Mouse (Mus musculus): ENCODE data around the gene Ddc. TPM values are rescaled to one million over a fixed set of nuclear protein-coding genes. Genes with fewer than 3 reads are reported as not detected.
A peak's percentile ranks its signal among the peaks of the same experiment; 100 is the strongest.

Gene Ddc
- total RNA-seq (2021), result 1 to 10 TPM; 2.1 to 2.4 TPM

DNA sequence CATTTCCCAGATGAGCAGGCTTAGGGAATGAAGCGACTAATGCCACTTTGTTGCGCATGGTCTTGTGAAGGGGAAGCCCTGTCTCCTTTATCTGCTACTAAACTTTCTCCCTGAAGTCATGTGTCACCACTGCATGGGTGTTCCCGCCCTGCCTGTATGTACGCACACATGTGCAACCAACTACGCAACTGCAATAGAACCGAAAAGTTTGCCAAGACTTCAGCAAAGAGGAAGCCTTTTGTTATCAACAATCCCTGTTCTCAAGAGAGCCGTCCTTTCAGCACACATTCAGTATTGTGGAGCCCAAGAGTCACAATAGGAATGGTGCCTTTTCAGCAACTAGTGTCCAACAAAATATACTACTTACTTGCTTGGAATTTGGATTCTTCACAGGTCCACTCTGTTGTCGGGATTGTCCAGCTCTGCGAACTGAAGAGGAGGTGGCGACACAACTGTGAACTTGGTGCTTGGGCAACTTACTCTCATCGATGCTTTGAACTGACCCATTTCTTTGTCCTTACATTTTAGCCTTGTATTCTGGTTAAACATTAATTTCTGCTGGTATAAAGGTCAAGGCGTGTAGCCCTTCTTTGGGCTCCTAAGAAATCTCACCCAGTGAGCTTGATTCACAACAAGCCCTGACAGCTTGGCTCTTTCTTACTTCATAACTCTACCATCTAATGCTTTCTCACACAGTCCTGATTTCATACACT lies at the start of gene Ddc:
Ddc (minus strand) TSS at position 500 of the 713 bp plus-strand sequence.
- no peak for DNase-seq
- intact Hi-C loops (cut with DNase I), result no loop called here

DNA sequence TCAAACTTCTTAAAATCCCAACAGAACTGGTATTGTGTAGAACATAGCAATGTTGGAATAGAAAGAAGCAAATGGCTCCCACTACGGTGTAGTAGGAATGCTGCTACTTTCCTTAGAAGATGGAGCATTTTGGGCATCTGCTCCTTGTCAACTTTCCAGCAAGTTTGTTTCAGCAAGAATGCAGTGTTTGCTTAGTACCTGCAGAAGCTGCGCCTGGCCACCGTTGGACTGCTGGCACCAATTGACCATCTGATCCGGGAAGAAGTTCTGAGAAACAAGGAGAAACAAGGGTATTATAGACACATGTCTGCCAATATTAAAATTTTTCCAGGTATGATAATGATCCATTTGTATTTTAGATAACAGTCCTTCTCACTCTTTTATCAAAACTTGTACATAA lies 47.8 kb upstream of the Ddc start:
- intact Hi-C loops (cut with DNase I), result no loop called here
- DNase-seq, result no peak

DNA sequence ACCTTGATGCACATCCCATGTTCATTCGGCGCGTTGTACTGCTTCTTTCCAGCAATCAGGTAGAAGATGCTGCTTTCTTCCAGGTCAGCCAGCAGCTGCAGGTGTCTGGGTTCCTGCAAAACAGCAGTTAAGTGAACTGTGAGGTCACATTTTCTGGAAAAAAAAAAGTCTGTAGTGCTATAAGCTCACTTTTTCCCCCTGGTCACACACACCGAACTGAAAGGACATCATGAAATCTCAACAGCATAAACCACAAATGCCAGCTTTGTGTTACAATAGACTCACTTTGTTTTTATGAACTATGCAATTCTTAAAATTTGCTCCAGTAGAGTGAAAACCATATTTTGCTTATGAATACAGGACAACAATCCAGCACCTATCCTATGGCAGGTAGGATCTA lies 46.9 kb upstream of the Ddc start:
- intact Hi-C loops (cut with DNase I), result no loop called here
- no peak for DNase-seq

DNA sequence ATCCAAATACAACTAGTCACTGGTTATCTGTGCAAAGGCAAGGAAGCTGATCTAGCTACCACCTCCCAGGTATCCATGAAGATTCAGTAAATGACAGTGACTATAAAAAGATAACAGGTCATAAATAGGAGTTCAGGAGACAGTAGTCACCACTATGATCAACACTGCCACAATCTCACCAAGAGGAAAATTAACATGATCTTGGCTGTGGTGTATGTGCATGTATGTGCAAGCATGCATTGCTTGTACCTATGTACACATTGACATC lies 46.1 kb upstream of the Ddc start:
- DNase-seq, result no peak
- intact Hi-C loops (cut with DNase I), result no loop called here

DNA sequence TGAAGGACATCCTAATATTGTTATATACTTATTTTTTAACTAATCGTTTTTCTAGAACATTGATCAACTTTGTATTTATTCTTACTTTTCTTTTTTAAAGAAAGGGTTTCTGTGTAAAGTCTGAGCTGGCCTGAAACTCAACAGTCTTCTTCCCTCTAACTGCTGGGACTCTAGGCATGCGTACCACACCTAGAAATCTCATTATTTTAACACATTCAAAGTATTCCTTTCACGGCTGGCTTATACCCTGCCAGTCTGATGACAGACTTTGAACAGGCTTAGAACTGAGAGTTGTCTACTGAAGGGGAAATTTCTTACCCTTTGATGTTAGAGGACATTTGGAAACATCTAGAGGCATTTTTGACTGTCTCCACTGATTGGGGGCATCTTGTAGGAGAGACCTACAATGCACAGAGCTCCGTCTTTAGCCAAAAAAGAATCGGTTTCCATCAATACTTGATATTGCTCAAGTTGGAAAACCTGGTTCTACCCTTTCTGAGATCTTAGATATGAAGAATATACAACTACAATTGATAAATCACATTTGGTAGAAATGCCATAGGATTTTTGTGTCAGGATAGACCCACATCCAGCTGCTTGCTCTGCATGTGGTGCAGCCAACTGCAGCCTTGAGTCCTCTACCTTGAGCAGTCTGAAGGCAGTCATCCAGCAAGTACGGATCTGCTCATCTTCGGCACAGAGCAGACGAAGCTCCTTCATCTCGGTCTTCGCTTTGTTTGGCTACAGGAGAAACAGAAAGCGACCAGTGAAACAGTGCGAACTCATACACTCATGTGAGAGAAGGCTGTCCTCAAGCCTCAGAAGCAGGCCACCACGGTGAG lies 45.5 kb upstream of the Ddc start:
- intact Hi-C loops (cut with DNase I), result no loop called here
- DNase-seq, result no peak

DNA sequence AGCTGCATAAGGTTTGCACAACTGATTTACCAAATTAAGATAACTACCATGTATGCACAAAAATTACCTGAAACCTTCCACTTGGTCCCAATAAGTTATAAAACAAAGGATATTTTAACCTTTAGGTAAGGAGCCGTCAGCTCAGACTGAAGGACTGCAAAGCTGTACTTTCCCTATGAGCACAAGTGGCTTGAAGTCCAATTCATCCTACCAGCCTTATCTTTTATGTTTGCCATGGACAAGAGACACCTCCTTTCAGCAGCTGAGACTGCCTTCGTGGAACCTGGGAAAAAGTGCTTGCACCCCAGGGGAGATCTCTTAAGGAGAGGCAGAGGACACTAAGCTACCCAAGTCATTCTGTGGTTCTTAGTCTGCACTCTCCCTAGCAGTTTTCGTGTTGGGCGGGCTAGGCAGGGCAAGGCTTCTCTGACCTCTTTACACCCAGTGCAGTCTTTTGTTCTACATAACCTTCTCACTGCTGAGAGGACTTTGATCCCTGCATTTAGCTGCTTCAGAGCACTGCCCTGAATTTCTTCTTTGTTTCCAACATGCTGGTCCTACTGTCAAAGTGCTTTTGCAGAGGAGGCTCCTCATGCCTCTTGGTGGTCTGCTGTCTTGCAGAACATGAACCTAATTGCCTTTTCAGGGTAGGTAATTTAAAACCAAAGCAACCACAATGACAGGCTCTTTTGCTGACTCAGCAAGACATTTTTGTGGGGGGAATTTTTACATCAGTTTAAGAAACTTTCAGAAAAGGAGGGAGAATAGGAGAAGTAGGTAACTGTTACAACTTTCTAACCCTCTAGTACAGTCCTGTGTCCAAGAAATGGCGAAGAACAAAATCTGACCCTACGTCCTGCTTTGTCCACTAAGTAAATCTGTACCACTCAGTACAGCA lies 44.6 kb upstream of the Ddc start:
- no peak for DNase-seq
- intact Hi-C loops (cut with DNase I), result no loop called here

DNA sequence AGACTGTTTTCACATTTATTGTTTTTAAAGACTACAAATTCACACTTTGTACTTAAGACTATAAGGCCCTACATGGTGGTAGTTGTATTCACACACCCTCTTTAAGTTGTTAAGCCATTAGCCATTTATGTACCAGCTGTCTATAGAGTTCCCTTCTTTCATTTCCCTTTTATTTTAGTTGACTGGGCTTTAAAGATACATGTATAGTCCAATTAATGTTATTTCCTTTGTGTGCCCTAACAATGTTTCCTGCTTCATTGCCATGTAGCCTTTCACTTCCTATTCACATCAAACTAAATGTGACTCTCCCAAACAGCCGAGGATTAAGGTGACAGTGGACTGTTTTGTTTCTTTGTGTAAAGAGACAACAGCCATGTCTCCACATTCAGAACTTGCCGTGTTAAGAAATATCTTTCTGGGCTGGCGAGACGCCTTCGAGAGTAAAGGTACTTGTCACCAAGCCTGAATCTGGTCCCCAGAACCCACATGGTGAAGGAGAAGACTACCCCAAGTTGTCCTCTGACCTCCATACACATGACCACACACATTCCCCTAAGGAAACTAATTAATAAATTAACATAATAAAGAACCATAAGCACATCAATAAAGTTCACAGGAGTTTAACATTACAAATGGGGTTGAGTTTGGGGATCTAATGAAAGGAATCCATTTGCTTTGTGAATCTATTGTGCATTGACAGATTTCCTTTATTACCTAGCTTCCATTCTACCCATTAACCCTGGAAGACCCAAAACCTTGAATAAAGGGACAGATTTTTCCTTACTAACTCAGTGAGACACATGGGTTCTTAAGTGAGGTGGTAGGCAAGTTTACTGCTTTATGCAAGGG lies 43.1 kb upstream of the Ddc start:
- no peak for DNase-seq
- intact Hi-C loops (cut with DNase I), result no loop called here

DNA sequence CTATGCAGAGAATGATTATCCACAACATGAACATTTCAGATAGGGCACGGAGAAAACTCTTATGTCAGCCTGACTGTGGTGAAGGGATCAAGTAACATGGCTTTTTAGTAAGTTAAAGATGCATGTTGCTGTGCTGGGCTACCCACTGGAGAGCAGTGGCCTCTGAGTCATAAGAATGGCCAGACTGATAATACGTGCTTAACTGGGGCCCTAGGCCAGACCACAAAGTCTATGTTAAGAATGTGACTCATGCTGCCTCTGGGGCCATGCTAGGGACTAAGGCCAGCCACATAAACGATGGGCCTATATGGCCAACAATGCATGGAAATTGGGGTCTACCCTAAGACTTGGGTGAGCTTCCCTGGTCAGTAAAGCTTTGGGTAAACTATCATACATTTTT lies 41.7 kb upstream of the Ddc start:
- intact Hi-C loops (cut with DNase I), result loop anchor here (1.0 kb wide), 1 partner anchor 23 kb away; no protein-coding TSS in a partner anchor
- DNase-seq, result peak in 1 of 2 experiments; percentile 37

DNA sequence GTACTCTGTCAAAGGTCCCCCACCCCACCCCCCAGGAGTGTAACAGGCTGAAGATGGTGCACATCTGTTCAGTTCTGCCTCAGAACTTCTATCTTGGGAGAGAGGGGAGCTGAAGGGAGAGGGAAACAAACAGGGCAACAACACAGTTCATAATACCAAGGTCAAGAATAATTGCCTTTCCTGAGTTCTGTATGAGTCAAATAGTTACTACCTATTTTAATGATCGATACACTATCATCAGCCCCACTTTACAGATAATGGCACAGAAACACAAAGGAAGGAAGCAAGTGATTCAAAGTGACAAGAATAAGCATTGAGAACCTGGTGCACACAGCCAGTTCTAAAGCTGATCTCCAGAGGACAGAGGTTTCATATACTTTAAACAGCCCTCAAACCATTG lies 40.6 kb upstream of the Ddc start:
- no peak for DNase-seq
- intact Hi-C loops (cut with DNase I), result no loop called here

DNA sequence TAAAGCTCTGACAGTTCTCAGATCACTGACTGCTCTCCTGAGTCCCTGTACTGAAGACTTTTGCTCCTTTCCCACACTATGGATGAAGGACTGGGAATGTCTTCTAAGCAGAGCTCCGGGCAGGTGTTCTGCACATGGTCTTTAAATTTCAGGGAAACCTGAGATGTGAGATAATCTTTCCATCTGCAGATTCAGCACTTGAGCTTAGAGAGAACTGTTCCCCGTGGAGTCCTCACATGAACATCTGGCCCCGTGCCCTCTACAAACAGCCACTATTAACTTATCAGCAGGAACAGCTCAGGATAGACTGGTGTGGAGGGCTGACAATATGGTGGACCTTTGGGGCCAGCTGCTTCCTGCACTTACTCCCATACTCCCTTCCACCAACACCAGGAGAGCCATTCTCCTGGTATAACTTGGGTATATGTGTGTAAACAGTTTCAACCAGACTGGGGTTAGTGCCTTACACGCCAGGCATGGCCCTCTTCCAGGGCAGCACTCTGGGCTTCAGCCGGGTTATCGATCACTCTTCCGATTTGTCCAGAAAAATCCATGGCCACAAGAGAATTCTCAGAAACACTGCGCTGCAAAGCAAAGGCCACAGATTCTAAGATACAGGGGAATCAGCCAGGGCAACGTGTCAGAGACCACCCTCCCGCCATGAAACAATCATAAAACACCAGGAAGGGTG lies 39.5 kb upstream of the Ddc start:
- intact Hi-C loops (cut with DNase I), result no loop called here
- no peak for DNase-seq

DNA sequence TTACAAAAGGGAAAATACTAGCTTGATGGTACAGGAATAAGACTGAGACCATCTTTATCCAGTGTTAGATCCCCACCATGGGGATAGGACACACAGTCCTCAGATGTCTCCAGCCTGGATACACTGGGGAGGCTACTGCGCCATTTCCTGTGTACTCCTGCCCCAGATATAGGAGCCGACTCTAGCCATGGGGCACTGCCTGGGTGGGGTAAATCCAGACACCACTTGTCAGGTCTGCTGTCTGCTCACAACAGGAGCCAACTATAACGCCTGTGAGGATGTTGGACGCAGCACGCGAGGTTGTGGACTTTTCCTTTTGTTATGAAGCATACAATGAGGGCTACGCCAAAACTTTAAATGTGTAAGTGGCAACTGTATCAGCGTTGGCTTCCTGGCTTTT lies 36.9 kb upstream of the Ddc start:
- intact Hi-C loops (cut with DNase I), result no loop called here
- no peak for DNase-seq

DNA sequence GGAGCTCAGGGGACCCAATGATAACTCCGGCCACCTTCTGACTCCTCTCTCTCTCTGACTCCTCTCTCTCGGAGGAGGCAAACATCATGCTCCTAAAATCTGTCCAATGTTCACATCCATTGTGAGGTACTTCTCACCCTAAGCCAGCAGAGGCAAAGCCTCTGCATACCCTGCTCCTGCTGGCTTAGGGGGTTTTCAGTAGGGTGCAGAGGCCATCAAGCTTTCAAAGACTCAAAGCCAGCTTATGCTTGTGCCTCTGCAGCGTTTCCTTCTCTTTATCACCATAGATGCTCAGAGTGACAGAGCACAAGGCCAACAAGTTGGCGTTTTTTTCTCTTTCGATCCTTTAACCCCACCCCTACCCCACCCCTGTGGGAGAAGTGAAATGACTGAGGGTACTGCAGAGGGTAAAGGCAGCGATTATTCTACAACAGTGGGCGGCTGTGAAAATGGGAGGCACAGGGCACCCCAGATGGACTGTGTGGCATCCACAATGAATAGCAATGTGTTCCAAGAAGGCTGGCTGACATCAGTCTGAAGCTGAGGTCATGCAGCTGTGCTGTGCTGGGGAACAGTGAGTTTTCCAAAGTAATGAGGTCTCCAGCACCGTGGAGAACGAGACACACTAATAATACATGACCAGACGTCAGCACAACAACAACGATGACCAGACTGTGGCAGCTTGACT lies 34.3 kb upstream of the Ddc start:
- intact Hi-C loops (cut with DNase I), result no loop called here
- DNase-seq, result peak; percentile 15 to 29

DNA sequence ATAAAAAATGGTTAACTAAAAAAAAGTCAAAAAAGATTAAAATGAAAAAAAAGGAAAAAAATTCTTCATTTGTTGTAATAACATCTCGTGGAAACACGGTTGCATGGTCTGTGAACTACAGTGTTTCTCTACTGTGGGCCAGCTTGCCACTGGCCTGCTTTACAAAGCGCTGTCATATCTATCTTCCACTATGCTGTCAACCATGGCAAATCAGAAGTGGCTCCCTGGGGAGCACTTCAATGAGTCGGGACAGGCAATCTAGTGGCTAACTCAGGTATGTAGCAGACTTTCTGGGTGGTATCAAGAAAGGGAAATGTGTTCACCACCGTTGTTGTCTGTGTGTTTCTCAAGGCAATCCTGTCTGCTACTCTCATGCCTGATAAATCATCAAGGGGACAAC lies 33.7 kb upstream of the Ddc start:
- intact Hi-C loops (cut with DNase I), result no loop called here

DNA sequence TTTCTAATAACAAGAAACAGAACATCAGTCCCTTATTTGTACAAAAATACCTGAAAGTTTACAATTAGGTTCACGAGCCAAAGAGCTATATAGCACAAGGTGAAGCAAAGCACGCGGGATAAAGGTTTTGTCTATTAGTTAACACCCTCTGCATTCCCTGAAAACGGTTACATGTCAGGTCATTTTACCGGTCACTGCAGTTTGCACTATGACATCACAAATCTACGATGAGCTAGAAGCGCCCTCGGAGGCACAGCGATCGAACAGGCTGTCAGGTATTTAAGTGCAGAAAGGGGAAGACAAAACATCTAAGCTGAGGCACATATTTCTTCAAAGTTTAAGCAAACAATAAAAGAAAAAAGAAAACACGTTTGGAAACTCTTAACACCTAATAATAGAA lies 32.6 kb upstream of the Ddc start:
- intact Hi-C loops (cut with DNase I), result no loop called here
- DNase-seq, result no peak

More for the DNA sequence above, 33.7 kb upstream of the Ddc start:
- no peak for DNase-seq

DNA sequence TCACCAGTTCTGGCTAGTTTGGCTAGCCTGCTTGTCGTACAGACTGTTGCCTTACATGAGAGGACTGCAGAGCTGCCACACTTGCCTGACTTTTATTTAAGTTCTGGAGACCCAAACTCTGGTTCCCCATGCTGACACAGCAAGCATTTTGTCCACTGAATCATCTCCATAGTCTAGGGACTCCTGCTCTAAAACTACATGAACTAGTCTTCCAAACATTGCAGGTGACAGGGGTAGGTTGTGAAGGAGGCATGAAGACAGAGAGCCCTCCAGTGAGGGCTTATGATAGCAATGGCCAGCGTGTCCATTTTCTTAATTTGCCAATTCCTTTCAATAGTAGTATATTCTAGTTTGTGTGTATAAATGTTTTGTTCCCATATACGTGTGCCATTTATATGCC lies 31.1 kb upstream of the Ddc start:
- DNase-seq, result no peak
- intact Hi-C loops (cut with DNase I), result no loop called here

DNA sequence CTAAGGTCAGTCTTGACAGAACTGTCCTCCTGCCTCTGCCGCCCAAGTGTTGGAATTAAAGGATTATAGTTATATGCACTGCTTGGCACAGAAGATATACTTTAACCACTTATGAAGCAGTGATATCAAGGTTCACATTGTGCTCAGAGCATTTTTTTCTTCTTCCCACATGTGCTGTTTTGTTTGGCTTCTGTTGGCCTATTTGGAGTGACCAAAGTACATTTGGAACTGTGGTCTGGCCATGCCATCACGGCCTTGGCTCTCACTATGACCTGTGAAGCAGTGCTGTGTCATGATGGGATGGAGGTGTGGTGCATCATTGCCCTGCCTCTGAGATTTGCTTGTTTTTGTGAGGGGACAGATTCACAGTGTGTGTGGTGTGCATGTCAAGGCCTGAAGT lies 30.6 kb upstream of the Ddc start:
- intact Hi-C loops (cut with DNase I), result no loop called here
- DNase-seq, result no peak

DNA sequence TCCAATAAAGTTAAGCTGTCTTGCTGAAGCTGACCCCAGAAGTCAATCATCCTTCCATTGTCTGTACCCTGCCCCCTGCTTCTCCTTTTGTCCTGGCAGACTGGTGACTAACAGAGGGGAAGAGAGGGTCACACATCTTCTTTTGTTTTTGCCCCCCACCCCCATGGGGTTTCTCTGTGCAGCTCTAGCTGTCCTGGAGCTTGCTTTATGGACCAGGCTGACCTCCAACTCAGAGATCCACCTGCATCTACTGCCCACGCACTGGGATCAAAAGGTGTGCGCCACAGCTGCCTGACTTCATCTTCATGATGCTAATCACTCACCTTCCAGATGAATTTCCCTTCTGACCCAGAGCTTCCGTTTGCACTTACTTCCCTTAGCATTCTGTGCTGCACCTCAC lies 26.0 kb upstream of the Ddc start:
- intact Hi-C loops (cut with DNase I), result no loop called here
- no peak for DNase-seq

DNA sequence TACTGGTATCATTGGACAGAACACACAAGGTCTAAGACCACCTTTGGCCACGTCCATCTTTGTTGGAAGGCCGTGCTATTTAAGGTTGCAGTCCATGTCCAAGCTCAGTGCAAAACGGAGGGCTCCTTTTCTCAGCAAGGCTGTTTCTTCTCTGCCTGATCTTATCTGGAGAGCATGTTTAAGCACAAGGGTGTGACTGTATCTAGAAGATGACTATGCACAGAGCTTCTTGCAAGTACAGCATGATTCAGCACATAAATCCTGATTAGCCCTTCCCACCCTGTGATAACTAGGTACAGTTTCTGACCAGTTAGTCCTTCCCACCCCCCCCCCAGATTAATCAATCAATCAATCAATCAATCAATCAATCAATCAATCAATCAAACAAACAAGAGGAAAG lies 25.4 kb upstream of the Ddc start:
- intact Hi-C loops (cut with DNase I), result no loop called here
- no peak for DNase-seq

DNA sequence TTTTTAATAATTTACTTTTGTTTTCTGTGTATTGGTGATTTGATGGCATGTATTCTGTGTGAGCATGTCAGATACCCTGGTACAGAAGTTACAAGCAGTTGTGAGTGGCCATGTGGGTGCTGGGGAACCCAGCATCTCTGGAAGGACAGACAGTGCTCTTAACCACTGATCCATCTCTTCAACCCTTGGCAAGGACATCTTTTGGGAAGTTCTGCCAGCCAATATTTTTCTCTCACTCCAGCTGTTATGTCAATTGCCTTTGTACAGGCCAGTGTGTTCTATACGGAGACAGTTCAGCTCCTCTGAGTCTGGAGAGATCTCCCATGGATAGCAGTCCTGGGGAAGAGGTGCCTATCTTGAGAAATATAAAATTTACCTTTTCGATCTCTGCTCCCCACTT lies 24.2 kb upstream of the Ddc start:
- no peak for DNase-seq
- intact Hi-C loops (cut with DNase I), result no loop called here
